Mouse (Mus musculus) heart, adult 2 months (tissue): ENCODE measurements around the gene Rab19. TPM values are rescaled to one million over a fixed set of nuclear protein-coding genes. Genes with fewer than 3 reads are reported as not detected.
A peak's percentile ranks its signal among the peaks of the same experiment; 100 is the strongest.

Source experiments
- DNase-seq, 2 experiments: peaks; one replicate each; pipeline ENCODE4 v3.0.0; 2021
- H3K27ac ChIP-seq: fragments of 200-600 bp; 2 replicates; pipeline ENCODE4 v1.8.1; 2022
- H3K27me3 ChIP-seq: fragments of 200-500 bp; 2 replicates; pipeline ENCODE4 v1.6.1; 2012; ENCODE audit warnings: mild to moderate bottlenecking, low read length, inconsistent platforms, mixed read lengths; ENCODE audit not compliant: control insufficient read depth, insufficient read depth
- H3K36me3 ChIP-seq: fragments of 200-500 bp; 2 replicates; pipeline ENCODE4 v1.6.1; 2012; ENCODE audit warnings: low read length, inconsistent platforms; ENCODE audit not compliant: control insufficient read depth, insufficient read depth
- H3K4me1 ChIP-seq: fragments of 200-500 bp; 2 replicates; pipeline ENCODE4 v1.6.1; 2011; ENCODE audit warnings: low read length; ENCODE audit not compliant: control insufficient read depth, insufficient read depth
- H3K4me3 ChIP-seq: fragments of 200-600 bp; 2 replicates; pipeline ENCODE4 v1.8.1; 2022
- H3K79me2 ChIP-seq: fragments of 200-500 bp; replicated peaks from 2 replicates; pipeline ENCODE4 v1.6.1; 2012; ENCODE audit warnings: mild to moderate bottlenecking, inconsistent platforms, low read length, moderate library complexity, mixed read lengths; ENCODE audit not compliant: control insufficient read depth, insufficient read depth
- H3K9ac ChIP-seq: fragments of 200-500 bp; 2 replicates; pipeline ENCODE4 v1.6.1; 2012; ENCODE audit warnings: low read depth, mild to moderate bottlenecking, control low read depth, inconsistent platforms, low read length, mixed read lengths
- CTCF ChIP-seq: fragments of 200-600 bp; IDR thresholded peaks from 2 replicates; pipeline ENCODE4 v1.8.1; 2022; ENCODE audit warnings: antibody characterized with exemption, mild to moderate bottlenecking, moderate library complexity
- EP300 ChIP-seq: fragments of 200-500 bp; IDR thresholded peaks from 2 replicates; pipeline ENCODE4 v1.6.1; 2011; ENCODE audit warnings: low read depth, low read length, control low read depth; ENCODE audit not compliant: insufficient read depth
- POLR2A ChIP-seq: fragments of 200-500 bp; IDR thresholded peaks from 2 replicates; pipeline ENCODE4 v1.6.1; 2011; ENCODE audit warnings: mild to moderate bottlenecking, low read depth, low read length, control low read depth; ENCODE audit not compliant: insufficient read depth
- WGBS: fragments of 180-500 bp; shearing (Covaris S2); methylation state at CpG from one replicate; pipeline ENCODE4 v1.1.7; 2018; 5-methylcytosine and 5-hydroxymethylcytosine counted together
- intact Hi-C: fragments of 180-260 bp; cut with DNase I; formaldehyde crosslinking; loops from one replicate; pipeline ENCODE4 v1.15.1; 2025
- long read RNA-seq: library from polyadenylated mRNA; stranded (forward); transcript quantifications from one replicate; pipeline ENCODE4 v2.0.0, GENCODE M21; 2021
- polyA plus RNA-seq: library from polyadenylated mRNA; depleted of rRNA; stranded (reverse); fragments of >200 nt; gene quantifications from 2 replicates; pipeline ENCODE4 v1.2.3, GENCODE M21; 2012; rRNA removed
- total RNA-seq, 2 experiments: library from RNA; stranded (reverse); gene quantifications; 2 replicates each; pipeline ENCODE4 v1.2.3; 2021

The Rab19 gene
- total RNA-seq (under 1 TPM; 0.14 to 0.50 TPM), polyA plus RNA-seq (0.61 and 0.73 TPM in 2 replicates)
- long read RNA-seq, result 0 reads

DNA sequence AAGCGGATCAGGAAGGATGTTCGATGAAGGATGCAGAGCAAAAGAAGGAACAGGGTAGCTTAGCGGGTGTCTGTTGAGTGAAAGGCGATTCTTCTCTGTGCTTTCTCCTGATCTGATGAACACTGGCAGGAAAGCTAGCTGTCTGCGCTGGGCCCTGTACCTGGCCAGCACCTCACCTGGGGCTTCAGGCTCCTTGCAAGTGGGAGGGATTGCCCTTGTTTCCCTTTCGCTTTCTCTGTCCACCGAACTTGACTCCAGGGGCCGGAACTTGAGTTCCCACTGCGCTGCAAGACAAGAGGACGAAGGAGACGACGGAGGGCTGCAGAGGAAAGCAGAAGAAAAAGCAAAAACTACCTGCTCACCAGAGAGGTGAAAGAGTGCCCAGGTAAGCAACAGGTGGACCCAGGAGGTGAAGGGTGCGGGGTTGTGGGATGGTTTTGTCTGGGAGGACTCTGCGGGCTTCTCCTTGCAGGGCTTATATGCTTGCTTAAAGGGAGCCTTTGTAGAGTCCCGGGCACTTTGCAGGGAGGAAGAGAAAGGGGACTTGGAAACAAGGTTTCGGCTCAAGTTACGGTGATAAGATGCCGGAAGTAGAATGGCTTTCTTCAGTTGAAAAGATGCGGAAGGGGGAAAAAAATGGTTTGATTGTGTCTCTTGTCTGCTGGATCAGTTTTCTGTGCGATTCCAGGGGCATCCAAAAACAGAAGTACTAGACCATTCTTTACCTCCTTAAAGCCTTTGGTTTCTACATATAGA, at the start of gene Rab19:
Gene Rab19, plus strand, starts transcription at position 51 of the 756 bp plus-strand sequence.
- WGBS, result 8% methylated on average over 20 of the region's 20 CpGs
- H3K27ac ChIP-seq, result peak within 1 kb of the TSS; percentile 49

DNA sequence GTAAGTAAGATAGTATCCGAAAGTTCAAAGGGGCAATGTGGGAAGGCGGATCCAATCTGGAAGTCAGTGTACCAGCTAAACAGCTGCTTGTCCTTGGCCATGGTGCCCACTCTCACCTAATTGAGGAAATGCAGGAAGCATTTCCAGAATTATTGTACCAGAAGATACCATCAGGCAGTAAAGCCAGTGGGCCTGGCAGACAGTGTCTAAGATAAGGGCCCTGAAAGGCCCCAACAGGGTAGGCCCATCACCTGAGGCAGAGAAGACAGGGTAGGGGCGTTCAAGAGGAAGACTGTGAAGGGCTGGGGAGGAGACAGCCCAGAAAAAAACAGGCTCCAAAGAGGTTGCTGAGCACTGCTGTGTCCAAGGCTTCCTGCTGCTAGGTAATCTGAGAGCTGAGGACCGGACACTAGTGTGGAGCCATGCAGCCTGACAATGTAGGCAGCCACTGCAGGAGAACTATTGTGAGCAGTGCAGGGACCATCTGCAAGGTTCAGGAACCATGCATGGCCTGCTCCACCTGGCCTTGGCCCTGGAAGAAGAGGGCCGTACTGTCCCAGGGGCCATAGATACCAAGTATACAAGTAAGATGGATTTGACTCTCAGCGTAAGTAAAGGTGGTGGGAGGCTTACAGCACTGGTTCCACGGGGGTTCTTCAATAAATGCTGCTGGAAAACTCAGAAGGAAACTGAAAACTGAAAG, 48.8 kb upstream of the Rab19 start:
- Histone ChIP-seq H3K27ac (no peak overlapping the region), H3K79me2 (no peaks in the 10 kb centered on the region), H3K27me3 (no peaks in the 10 kb centered on the region), H3K4me1 (no peaks in the 10 kb centered on the region), H3K4me3 (no peak overlapping the region), H3K36me3 (no peaks in the 10 kb centered on the region), H3K9ac (no peak overlapping the region)
- DNase-seq, result no peak
- WGBS, result 93% methylated on average over 7 of the region's 7 CpGs
- intact Hi-C loops, result no loop called here
- TF ChIP-seq EP300, result no peak
- no peak for TF ChIP-seq POLR2A
- no peak for TF ChIP-seq CTCF

More for the DNA sequence above, at the start of gene Rab19:
- Histone ChIP-seq H3K9ac (peak within 1 kb of the TSS; percentile 45), H3K27me3 (no peaks in the 10 kb centered on the region), H3K4me1 (peaks cover 3% of the 10 kb centered on the region), H3K79me2 (no peaks in the 10 kb centered on the region; the same call in 1 of the 2 replicates), H3K36me3 (no peaks in the 10 kb centered on the region), H3K4me3 (peak within 1 kb of the TSS; percentile 59)
- TF ChIP-seq POLR2A (peak; percentile 27; the same call in 1 of the 2 replicates), EP300 (no peak), CTCF (no peak)
- intact Hi-C loops, result no loop called here
- DNase-seq, result peak; percentile 53 to 58

DNA sequence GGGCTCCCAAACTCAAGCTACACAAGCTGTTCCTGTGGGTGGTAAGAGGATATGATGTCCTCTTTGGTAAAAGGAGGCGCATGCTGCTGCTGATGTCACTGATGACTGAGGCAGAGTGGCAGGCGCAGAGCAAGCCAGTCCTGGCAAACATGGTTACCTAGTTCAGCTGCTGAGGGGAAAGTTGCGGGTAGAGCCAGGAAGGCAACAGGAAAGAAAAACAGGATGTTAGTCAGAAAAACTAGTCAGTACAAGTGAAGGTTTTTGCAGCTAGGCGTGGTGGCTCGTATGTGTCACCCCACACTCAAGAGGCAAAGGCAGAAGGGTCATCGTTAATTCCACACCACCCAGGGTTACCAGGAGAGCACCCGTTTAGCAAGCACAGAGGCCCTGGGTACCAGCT, 46.8 kb upstream of the Rab19 start:
- intact Hi-C loops, result no loop called here
- TF ChIP-seq EP300 (no peak), POLR2A (no peak), CTCF (no peak)
- H3K27ac ChIP-seq, result no peak overlapping the region
- H3K4me3 ChIP-seq, result no peak overlapping the region
- H3K79me2 ChIP-seq, result no peaks in the 10 kb centered on the region
- H3K27me3 ChIP-seq, result no peaks in the 10 kb centered on the region
- H3K4me1 ChIP-seq, result no peaks in the 10 kb centered on the region
- H3K9ac ChIP-seq, result no peak overlapping the region
- no peaks in the 10 kb centered on the region for H3K36me3 ChIP-seq
- peak in 1 of 2 experiments; percentile 18 for DNase-seq
- 57% methylated on average over 7 of the region's 7 CpGs for WGBS

DNA sequence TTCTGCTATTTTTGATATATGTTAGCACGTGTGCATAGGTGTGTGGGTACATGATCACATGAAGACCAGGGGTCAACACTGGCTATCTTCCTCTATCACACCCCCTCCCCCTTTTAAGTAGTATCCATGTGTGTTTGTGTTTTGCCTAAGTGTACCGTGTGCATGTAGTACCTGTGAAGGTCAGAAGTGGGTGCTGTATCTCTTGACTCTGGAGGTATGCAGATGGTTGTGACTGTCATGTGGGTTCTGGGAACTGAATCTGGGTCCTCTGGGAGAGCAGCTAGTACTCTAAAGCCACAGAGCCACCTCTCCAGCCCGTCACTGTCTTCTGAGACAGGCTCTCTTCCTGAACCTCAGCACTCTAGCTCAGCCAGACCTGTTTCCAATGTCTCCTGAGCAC, 46.1 kb upstream of the Rab19 start:
- TF ChIP-seq POLR2A, result no peak
- TF ChIP-seq CTCF, result 0 out of 2 replicates have a peak, but pooled peaks have one; percentile 20
- Histone ChIP-seq H3K79me2 (no peaks in the 10 kb centered on the region), H3K27ac (no peak overlapping the region), H3K36me3 (no peaks in the 10 kb centered on the region), H3K9ac (no peak overlapping the region), H3K27me3 (no peaks in the 10 kb centered on the region), H3K4me1 (no peaks in the 10 kb centered on the region), H3K4me3 (no peak overlapping the region)
- no peak for DNase-seq
- intact Hi-C loops, result no loop called here
- 96% methylated on average over 3 of the region's 3 CpGs for WGBS

DNA sequence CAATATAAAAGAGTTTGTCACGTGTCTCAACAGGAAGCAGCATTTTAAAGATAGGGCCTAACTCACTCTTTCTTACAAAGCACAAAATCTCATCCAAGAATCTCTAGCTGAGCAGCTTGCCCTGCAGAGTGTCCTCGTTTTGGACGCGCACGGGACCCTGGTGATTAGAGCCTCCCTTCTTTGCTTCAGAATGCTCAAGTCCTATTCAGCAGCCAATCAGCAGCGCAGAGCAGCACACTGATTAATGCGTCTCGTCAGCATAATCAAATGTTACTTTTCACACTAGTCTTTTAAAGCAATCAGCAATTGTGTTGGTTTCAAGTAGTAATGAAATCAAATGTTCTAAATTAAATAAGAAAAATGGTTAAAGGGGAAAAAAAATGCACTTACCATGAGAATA, 42.6 kb upstream of the Rab19 start:
- H3K4me1 ChIP-seq, result no peaks in the 10 kb centered on the region
- intact Hi-C loops, result no loop called here
- TF ChIP-seq POLR2A (no peak), CTCF (no peak), EP300 (no peak)
- no peak overlapping the region for H3K9ac ChIP-seq
- WGBS, result 85% methylated on average over 8 of the region's 8 CpGs
- no peaks in the 10 kb centered on the region for H3K36me3 ChIP-seq
- no peak for DNase-seq
- H3K4me3 ChIP-seq, result no peak overlapping the region
- H3K27me3 ChIP-seq, result no peaks in the 10 kb centered on the region
- H3K79me2 ChIP-seq, result no peaks in the 10 kb centered on the region
- H3K27ac ChIP-seq, result no peak overlapping the region

DNA sequence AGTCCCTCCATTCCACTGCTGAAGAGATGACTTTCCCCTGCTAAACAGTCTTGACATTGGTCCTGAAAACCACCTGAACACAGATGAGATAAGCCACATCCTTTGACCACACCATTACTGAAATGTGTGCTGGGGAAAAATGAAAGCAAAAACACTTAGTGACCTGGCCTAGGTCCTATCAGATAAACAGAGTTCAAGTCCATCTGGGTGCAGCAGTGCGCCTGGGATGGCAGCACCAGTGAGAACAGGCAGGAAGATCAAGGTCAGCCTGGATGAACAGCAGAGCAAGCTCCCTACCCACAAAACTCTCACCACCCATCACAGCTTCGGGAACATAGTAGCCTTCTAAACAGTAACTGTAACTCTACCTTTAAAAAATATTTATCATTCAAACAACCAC, 39.2 kb upstream of the Rab19 start:
- Histone ChIP-seq H3K27ac (no peak overlapping the region), H3K4me1 (no peaks in the 10 kb centered on the region), H3K9ac (no peak overlapping the region), H3K27me3 (no peaks in the 10 kb centered on the region), H3K36me3 (no peaks in the 10 kb centered on the region), H3K4me3 (no peak overlapping the region), H3K79me2 (no peaks in the 10 kb centered on the region)
- WGBS, result 49% methylated on average over 2 of the region's 2 CpGs
- intact Hi-C loops, result loop anchor here (5.0 kb wide), 1 partner anchor 84 kb away; no protein-coding TSS in a partner anchor
- no peak for DNase-seq
- TF ChIP-seq POLR2A, result no peak
- TF ChIP-seq EP300, result 0 out of 2 replicates have a peak, but pooled peaks have one; percentile 9
